In genomic region chr2:172627353-172628306, GRCm38 (mm10) we compare ENCODE assay signal across 11 mouse cellular contexts.
"Had no signal": no experiment of that assay in that cellular context is flagged by ENCODE, and none has a peak within 500 bp of the region (broad histone marks: within the 10 kb centered on the region; RNA-seq: fewer than 3 reads in every experiment).

No protein-coding gene starts in this region.

- H3K4me3 ChIP-seq: kidney, embryonic 15.5 days; limb, embryonic 13.5 days; midbrain, embryonic 15.5 days; neural tube, embryonic 12.5 days had no signal

- ATAC-seq: midbrain, embryonic 15.5 days had no signal

- H3K9ac ChIP-seq: kidney, embryonic 15.5 days; limb, embryonic 13.5 days; liver, embryonic 14.5 days; midbrain, embryonic 15.5 days; neural tube, embryonic 12.5 days had no signal

- H3K9me3 ChIP-seq: kidney, embryonic 15.5 days; limb, embryonic 13.5 days; midbrain, embryonic 15.5 days; neural tube, embryonic 12.5 days had no signal

- H3K36me3 ChIP-seq: kidney, embryonic 15.5 days; limb, embryonic 13.5 days; midbrain, embryonic 15.5 days; neural tube, embryonic 12.5 days had no signal

- H3K27ac ChIP-seq: kidney, embryonic 15.5 days; limb, embryonic 13.5 days; liver, embryonic 14.5 days; midbrain, embryonic 15.5 days; neural tube, embryonic 12.5 days had no signal

- H3K4me2 ChIP-seq: kidney, embryonic 15.5 days; limb, embryonic 13.5 days; midbrain, embryonic 15.5 days; neural tube, embryonic 12.5 days had no signal

- DNase-seq: kidney, postnatal 14 days; lung, adult 18-20 months; lung, postnatal 36 days; right cerebral cortex, postnatal 4 days; spleen, adult 18-20 months; thymus, postnatal 36 days had no signal
